Mouse (Mus musculus) liver, embryonic 14.5 days (tissue): ENCODE results near the gene Cyth1.

Experiments used
- CTCF ChIP-seq: IDR thresholded peaks from 2 replicates; pipeline ENCODE4 v1.5.1; 2016; ENCODE audit warnings: antibody characterized with exemption, low read depth, control low read depth
- EP300 ChIP-seq: IDR thresholded peaks from 2 replicates; pipeline ENCODE4 v1.6.1; 2016; ENCODE audit warnings: antibody characterized with exemption, low read depth

GRCm38 (mm10) chr11:118297967-118298366 is 49.6 kb upstream of the Cyth1 start:
- TF ChIP-seq CTCF (peak; percentile 27), EP300 (no peak)
